30 mouse cellular contexts compared by ENCODE assay signal in the genomic region with DNA sequence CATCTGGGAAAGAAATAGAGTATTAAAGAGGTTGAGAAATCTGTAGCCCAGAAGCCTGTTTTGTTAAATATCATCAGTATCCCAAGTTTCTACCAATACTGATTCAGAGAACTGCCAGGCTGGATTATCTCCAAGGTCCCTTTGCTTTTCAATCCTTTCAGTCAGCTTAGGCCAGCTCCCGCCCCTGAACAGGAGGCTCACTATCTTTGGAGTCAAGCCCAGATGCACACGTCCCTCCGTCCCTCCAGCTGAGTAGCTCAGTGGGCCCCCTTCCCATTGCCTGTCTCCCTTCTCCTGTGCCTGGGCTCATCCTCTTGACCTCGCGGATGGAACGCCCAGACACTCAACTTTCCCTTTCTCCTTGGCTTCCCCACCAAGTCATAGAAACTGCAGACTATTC. TPM values are rescaled to one million over a fixed set of nuclear protein-coding genes. Genes with fewer than 3 reads are reported as not detected.
DNase-seq lines count a peak whose midpoint lies in the region; ATAC-seq and TF ChIP-seq lines count a peak whose summit lies in the region.
"Had no signal": no experiment of that assay in that cellular context is flagged by ENCODE, and none has a peak within 500 bp of the region (broad histone marks: within the 10 kb centered on the region; RNA-seq: fewer than 3 reads in every experiment).

No protein-coding gene starts in this region.

- H3K4me2 ChIP-seq in forebrain, postnatal 0 days (ENCODE audit: low read depth) = no peak overlapping the region
- no peak overlapping the region for H3K4me2 ChIP-seq in forebrain, embryonic 12.5 days
- no peak overlapping the region for H3K4me2 ChIP-seq in lung, embryonic 14.5 days
- H3K4me2 ChIP-seq: embryonic facial prominence, embryonic 13.5 days; forebrain, embryonic 13.5 days; heart, embryonic 11.5 days; heart, embryonic 15.5 days; hindbrain, embryonic 14.5 days had no signal

- ATAC-seq in forebrain, postnatal 0 days = peak; percentile 33; the same call in 1 of the 2 replicates
- ATAC-seq in forebrain, embryonic 12.5 days (ENCODE audit: low FRiP score) = no peak
- ATAC-seq in lung, embryonic 14.5 days (ENCODE audit: insufficient read depth) = no peak
- ATAC-seq: forebrain, embryonic 13.5 days; intestine, postnatal 0 days had no signal

- no peaks in the 10 kb centered on the region for H3K9me3 ChIP-seq in forebrain, postnatal 0 days (ENCODE audit: low read length)
- H3K9me3 ChIP-seq in forebrain, embryonic 12.5 days = no peaks in the 10 kb centered on the region
- H3K9me3 ChIP-seq in lung, embryonic 14.5 days (ENCODE audit: low read depth, low read length) = no peaks in the 10 kb centered on the region
- H3K9me3 ChIP-seq: embryonic facial prominence, embryonic 10.5 days; embryonic facial prominence, embryonic 13.5 days; forebrain, embryonic 13.5 days; heart, embryonic 15.5 days; hindbrain, embryonic 10.5 days had no signal

- no peak overlapping the region for H3K27ac ChIP-seq in forebrain, postnatal 0 days (ENCODE audit: low read depth, low read length)
- no peak overlapping the region for H3K27ac ChIP-seq in forebrain, embryonic 12.5 days
- no peak overlapping the region for H3K27ac ChIP-seq in lung, embryonic 14.5 days (ENCODE audit: low read depth)
- H3K27ac ChIP-seq: embryonic facial prominence, embryonic 10.5 days; embryonic facial prominence, embryonic 13.5 days; forebrain, embryonic 13.5 days; heart, adult 2 months; heart, embryonic 15.5 days; hindbrain, embryonic 10.5 days; hindbrain, embryonic 14.5 days had no signal

- no peak overlapping the region for H3K4me3 ChIP-seq in forebrain, postnatal 0 days (ENCODE audit: low read depth, low read length)
- H3K4me3 ChIP-seq in forebrain, embryonic 12.5 days (replicated peaks) = no peak overlapping the region
- no peak overlapping the region for H3K4me3 ChIP-seq in lung, embryonic 14.5 days (ENCODE audit: low read depth, low read length)
- H3K4me3 ChIP-seq: embryonic facial prominence, embryonic 10.5 days; embryonic facial prominence, embryonic 13.5 days; erythroblast, embryonic 14.5 days; forebrain, embryonic 13.5 days; heart, adult 2 months; heart, embryonic 15.5 days; hindbrain, embryonic 10.5 days had no signal

- H3K36me3 ChIP-seq in forebrain, postnatal 0 days (ENCODE audit: insufficient read depth) = no peaks in the 10 kb centered on the region
- H3K36me3 ChIP-seq in forebrain, embryonic 12.5 days (replicated peaks) = no peaks in the 10 kb centered on the region
- H3K36me3 ChIP-seq in lung, embryonic 14.5 days (ENCODE audit: insufficient read depth) = no peaks in the 10 kb centered on the region
- H3K36me3 ChIP-seq: embryonic facial prominence, embryonic 10.5 days; embryonic facial prominence, embryonic 13.5 days; G1E; heart, embryonic 15.5 days; hindbrain, embryonic 10.5 days had no signal

- TF ChIP-seq CTCF in forebrain, postnatal 0 days (IDR thresholded peaks at IDR 0.05; ENCODE audit: low read depth) = no peak
- no peak for TF ChIP-seq CTCF in lung, embryonic 14.5 days (IDR thresholded peaks at IDR 0.05; ENCODE audit: low read depth)
- TF ChIP-seq CTCF in brain, embryonic 14.5 days (IDR thresholded peaks at IDR 0.05; ENCODE audit: borderline replicate concordance, extremely low read depth, insufficient read depth, insufficient read length) = no peak

- DNase-seq in cerebellum, postnatal 10 days = peak; percentile 74 to 77
- no peak for DNase-seq in cerebellum, postnatal 25 days
- no peak for DNase-seq in forebrain, postnatal 0 days
- DNase-seq in lung, embryonic 14.5 days = peak; percentile 46
- DNase-seq in lung, postnatal 25 days (ENCODE audit: low spot score) = no peak
- DNase-seq in brain, embryonic 14.5 days (ENCODE audit: low read depth) = peak; percentile 67
- DNase-seq: adrenal gland, adult 8-10 months; adrenal gland, postnatal 36 days; B cell, adult 2 months; cerebellum, adult 11 months; cerebellum, adult 2 months; cerebellum, postnatal 36 days; embryo, embryonic 11 days; gastrocnemius, postnatal 10 days; gastrocnemius, postnatal 36 days; heart, adult 2 months; heart, postnatal 10 days; heart, postnatal 36 days had no signal

- H3K27me3 ChIP-seq in forebrain, postnatal 0 days (ENCODE audit: insufficient read depth, low read length) = no peaks in the 10 kb centered on the region
- no peaks in the 10 kb centered on the region for H3K27me3 ChIP-seq in forebrain, embryonic 12.5 days
- no peaks in the 10 kb centered on the region for H3K27me3 ChIP-seq in lung, embryonic 14.5 days (ENCODE audit: insufficient read depth, low read length)
- H3K27me3 ChIP-seq: forebrain, embryonic 13.5 days had no signal

- WGBS in forebrain, postnatal 0 days = 51% methylated on average over 6 of the region's 6 CpGs
- 59% methylated on average over 6 of the region's 6 CpGs for WGBS in forebrain, embryonic 12.5 days
- WGBS in lung, embryonic 14.5 days = 47% methylated on average over 6 of the region's 6 CpGs

- TF ChIP-seq POLR2A in brain, embryonic 14.5 days (IDR thresholded peaks at IDR 0.05; ENCODE audit: borderline replicate concordance, extremely low read depth, insufficient read depth, insufficient read length, poor library complexity, severe bottlenecking) = no peak

- H3K9ac ChIP-seq in forebrain, postnatal 0 days = no peak overlapping the region
- no peak overlapping the region for H3K9ac ChIP-seq in forebrain, embryonic 12.5 days
- H3K9ac ChIP-seq in lung, embryonic 14.5 days = no peak overlapping the region
- H3K9ac ChIP-seq: embryonic facial prominence, embryonic 13.5 days; forebrain, embryonic 13.5 days; heart, embryonic 15.5 days; hindbrain, embryonic 14.5 days had no signal

- H3K4me1 ChIP-seq in forebrain, postnatal 0 days (ENCODE audit: insufficient read depth) = no peaks in the 10 kb centered on the region
- H3K4me1 ChIP-seq in forebrain, embryonic 12.5 days = peaks cover 4% of the 10 kb centered on the region
- 0 out of 2 replicates have a peak, but pooled peaks cover 6% of the 10 kb centered on the region for H3K4me1 ChIP-seq in lung, embryonic 14.5 days (ENCODE audit: insufficient read depth)
- H3K4me1 ChIP-seq: heart, embryonic 15.5 days had no signal

RNA-seq across cellular contexts. Expression of a gene that starts 35.5 kb away (rescaled TPM):
- 0.10 and 0.15 TPM in 2 replicates for total RNA-seq in forebrain, postnatal 0 days (2014; rRNA removed)
- 0.10 and 0.13 TPM in 2 replicates for polyA plus RNA-seq in forebrain, postnatal 0 days (2015; fragmentation: Nextera tagmentation; extraction: Ambion mirVana)
- polyA plus RNA-seq in forebrain, embryonic 12.5 days (2016; fragmentation: Nextera tagmentation; extraction: Ambion mirVana) = 0.08 TPM in 1 of 2 replicates, not detected in the other
- 1.3 and 1.7 TPM in 2 replicates for polyA plus RNA-seq in lung, embryonic 14.5 days (2014; fragmentation: Nextera tagmentation; extraction: Ambion mirVana)
- polyA plus RNA-seq in brain, embryonic 14.5 days (2012; rRNA removed) = 0.09 and 0.23 TPM in 2 replicates
- total RNA-seq: granulocyte monocyte progenitor cell, adult 5-6 weeks had no signal
- polyA plus RNA-seq: erythroblast, embryonic 14.5 days; G1E had no signal

Comparison
In these comparisons a context has a peak if more than half of its experiments do, and no peak if none do; other contexts are left out.
1. DNase-seq: peak in cerebellum, postnatal 10 days (2 of 2), lung, embryonic 14.5 days (single experiment) and brain, embryonic 14.5 days (single experiment); none in cerebellum, postnatal 25 days (0 of 2), forebrain, postnatal 0 days (single experiment) and lung, postnatal 25 days (single experiment).